Mouse (Mus musculus): ENCODE results near the gene Mbl2.

DNA sequence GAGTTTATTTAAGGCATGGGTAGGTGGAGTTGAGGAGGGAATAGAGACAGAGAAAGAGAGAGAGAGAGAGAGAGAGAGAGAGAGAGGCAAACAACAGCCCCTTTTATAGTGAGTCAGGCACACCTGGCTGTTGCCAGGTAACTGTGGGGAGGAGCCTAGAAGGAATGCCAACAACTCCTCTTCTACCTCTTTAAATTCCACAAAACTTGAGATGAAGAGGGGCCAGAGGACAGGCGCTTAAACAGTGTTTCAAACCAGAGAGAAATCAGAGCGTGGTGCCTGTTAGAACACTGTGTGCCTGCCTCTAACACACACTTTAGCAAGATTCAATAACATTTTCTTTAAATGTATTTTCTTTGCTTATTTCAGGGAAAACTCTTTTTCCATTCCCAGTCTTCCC, 19.5 kb downstream of the Mbl2 start:
- TF ChIP-seq CTCF (IDR thresholded peaks at IDR 0.05; ENCODE audit: control insufficient read depth, insufficient read depth, insufficient replicate concordance, low read depth, low read length) (no peak), POLR2A (IDR thresholded peaks at IDR 0.05; ENCODE audit: control insufficient read depth, low read depth, low read length) (no peak)

Measured in testis, adult 2 months (tissue).